Mouse (Mus musculus) intestine, embryonic 16.5 days (tissue): ENCODE measurements around the gene E030018B13Rik. TPM values are rescaled to one million over a fixed set of nuclear protein-coding genes. Genes with fewer than 3 reads are reported as not detected.

Experiments
- ATAC-seq: fragments of 200-750 bp; cut with Nextera tagmentation; 2 replicates; pipeline ENCODE4 v1.8.0; 2017; ENCODE audit warnings: moderate TSS enrichment, moderate library complexity
- H3K27ac ChIP-seq: fragments of 300-500 bp; sonication (generic); 2 replicates; pipeline ENCODE4 v1.5.1; 2014; ENCODE audit warnings: mild to moderate bottlenecking, low read length
- H3K27me3 ChIP-seq: fragments of 300-500 bp; sonication (generic); replicated peaks from 2 replicates; pipeline ENCODE4 v1.6.1; 2014; ENCODE audit warnings: low read length, control low read depth, mixed read lengths; ENCODE audit not compliant: control insufficient read depth, insufficient read depth
- H3K36me3 ChIP-seq: fragments of 300-500 bp; sonication (generic); 2 replicates; pipeline ENCODE4 v1.6.1; 2014; ENCODE audit warnings: low read length, control low read depth; ENCODE audit not compliant: control insufficient read depth, insufficient read depth
- H3K4me1 ChIP-seq: fragments of 300-500 bp; sonication (generic); 2 replicates; pipeline ENCODE4 v1.6.1; 2014; ENCODE audit warnings: low read length, control low read depth, mixed read lengths; ENCODE audit not compliant: control insufficient read depth, insufficient read depth
- H3K4me2 ChIP-seq: fragments of 300-500 bp; sonication (generic); 2 replicates; pipeline ENCODE4 v1.6.1; 2014; ENCODE audit warnings: low read depth, low read length, control low read depth
- H3K4me3 ChIP-seq: fragments of 300-500 bp; sonication (generic); 2 replicates; pipeline ENCODE4 v1.5.1; 2014; ENCODE audit warnings: mild to moderate bottlenecking, low read length
- H3K9ac ChIP-seq: fragments of 300-500 bp; sonication (generic); 2 replicates; pipeline ENCODE4 v1.6.1; 2014; ENCODE audit warnings: low read depth, low read length
- H3K9me3 ChIP-seq: fragments of 300-500 bp; sonication (generic); 2 replicates; pipeline ENCODE4 v1.6.1; 2016; ENCODE audit warnings: low read length, control low read depth; ENCODE audit not compliant: control insufficient read depth
- WGBS: fragments of 180-500 bp; shearing (Covaris S2); extraction: QIAGEN DNeasy Blood & Tissue Kit; methylation state at CpG from one replicate; pipeline ENCODE4 v1.1.7; 2014; 5-methylcytosine and 5-hydroxymethylcytosine counted together
- polyA plus RNA-seq: library from polyadenylated mRNA; unstranded; fragments of >200 nt; fragmentation: Nextera tagmentation; extraction: Ambion mirVana; gene quantifications from 2 replicates; pipeline ENCODE4 v1.2.1, GENCODE M21; 2015

E030018B13Rik gene
- polyA plus RNA-seq, 1 experiment from 2014 or later, result not detected

DNA sequence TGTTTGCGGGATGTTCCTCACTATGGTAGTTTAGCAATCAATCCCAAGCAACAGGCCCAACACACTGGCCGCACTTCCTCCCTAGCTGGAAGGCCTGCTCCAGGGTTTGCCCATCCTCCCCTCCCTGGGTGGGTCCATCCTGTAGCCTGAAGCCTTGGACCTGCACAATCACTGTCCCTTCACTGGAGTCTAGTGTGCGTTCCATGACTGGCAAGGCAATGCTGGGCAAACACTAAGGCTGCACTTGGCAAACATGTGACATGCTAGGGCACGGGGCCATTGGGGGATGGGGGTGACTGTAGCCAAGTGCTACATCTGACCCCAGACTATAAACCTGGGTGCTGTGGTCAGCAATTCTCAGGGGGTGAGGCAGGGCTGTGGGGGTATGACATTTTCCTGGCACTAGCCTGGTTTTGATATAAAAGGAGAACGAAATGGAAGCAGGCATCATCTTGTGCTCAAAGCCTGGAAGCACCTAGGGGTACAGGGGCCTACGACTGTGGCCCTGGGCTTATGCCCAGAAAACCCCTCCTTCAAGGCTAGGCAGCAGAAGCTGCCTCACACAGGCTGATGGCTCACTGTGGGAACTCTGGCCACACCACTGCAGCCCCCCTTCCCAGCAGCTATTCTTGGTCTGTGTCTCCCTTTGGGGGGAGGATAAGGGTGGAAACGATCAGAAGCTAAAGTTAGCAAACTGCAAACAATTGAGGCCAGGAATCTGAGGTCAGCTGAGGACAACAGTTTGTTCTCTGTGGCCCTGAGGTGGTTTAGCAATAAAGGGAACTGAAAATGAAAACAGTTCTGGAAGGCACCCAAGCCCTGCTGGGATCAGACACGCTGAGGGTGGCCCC, 5.0 kb upstream of the E030018B13Rik start:
- H3K4me1 ChIP-seq, result peaks cover 51% of the 10 kb centered on the region
- peak; percentile 13; the same call in 1 of the 2 replicates for ATAC-seq
- no peaks in the 10 kb centered on the region for H3K9me3 ChIP-seq
- no peak overlapping the region for H3K9ac ChIP-seq
- H3K4me2 ChIP-seq, result no peak overlapping the region
- 50% methylated on average over 8 of the region's 8 CpGs for WGBS
- no peaks in the 10 kb centered on the region for H3K27me3 ChIP-seq
- no peak overlapping the region for H3K4me3 ChIP-seq
- H3K27ac ChIP-seq, result peak overlapping the region; percentile 54; the same call in 1 of the 2 replicates
- H3K36me3 ChIP-seq, result no peaks in the 10 kb centered on the region

DNA sequence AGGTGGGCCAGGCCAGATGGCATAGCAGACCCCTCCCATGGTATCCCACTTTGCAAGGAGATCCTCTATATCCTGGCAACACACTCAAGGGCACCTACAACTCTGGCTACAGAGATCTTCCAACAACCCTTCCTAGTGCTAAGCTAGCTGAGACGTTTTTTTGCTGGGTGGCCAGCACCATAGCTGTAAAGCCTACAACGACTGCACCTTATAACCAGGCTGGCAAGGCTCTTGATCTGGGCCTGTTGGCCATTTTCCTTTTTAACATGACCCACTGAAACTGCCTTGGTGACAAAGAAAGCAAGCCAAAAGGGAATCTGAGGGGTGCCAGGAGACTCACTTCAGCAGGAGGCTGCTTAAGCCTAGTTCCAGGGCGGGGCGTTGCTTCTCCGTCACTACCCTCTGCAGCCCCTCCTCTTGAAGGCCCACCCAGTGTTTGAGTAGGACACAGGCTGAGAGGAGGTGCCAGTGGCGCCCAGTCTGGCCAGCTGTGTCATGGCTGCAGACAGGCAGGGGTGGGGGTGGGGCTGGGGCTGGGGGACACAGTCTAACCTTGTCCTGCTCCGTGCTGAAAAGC, 4.3 kb upstream of the E030018B13Rik start:
- H3K4me2 ChIP-seq, result no peak overlapping the region
- H3K27me3 ChIP-seq, result no peaks in the 10 kb centered on the region
- ATAC-seq, result peak; percentile 16; the same call in 1 of the 2 replicates
- peaks cover 51% of the 10 kb centered on the region for H3K4me1 ChIP-seq
- peak overlapping the region; percentile 10; the same call in 1 of the 2 replicates for H3K9ac ChIP-seq
- no peak overlapping the region for H3K4me3 ChIP-seq
- H3K9me3 ChIP-seq, result no peaks in the 10 kb centered on the region
- no peaks in the 10 kb centered on the region for H3K36me3 ChIP-seq
- WGBS, result 44% methylated on average over 7 of the region's 7 CpGs
- H3K27ac ChIP-seq, result peak overlapping the region; percentile 54; the same call in 1 of the 2 replicates

DNA sequence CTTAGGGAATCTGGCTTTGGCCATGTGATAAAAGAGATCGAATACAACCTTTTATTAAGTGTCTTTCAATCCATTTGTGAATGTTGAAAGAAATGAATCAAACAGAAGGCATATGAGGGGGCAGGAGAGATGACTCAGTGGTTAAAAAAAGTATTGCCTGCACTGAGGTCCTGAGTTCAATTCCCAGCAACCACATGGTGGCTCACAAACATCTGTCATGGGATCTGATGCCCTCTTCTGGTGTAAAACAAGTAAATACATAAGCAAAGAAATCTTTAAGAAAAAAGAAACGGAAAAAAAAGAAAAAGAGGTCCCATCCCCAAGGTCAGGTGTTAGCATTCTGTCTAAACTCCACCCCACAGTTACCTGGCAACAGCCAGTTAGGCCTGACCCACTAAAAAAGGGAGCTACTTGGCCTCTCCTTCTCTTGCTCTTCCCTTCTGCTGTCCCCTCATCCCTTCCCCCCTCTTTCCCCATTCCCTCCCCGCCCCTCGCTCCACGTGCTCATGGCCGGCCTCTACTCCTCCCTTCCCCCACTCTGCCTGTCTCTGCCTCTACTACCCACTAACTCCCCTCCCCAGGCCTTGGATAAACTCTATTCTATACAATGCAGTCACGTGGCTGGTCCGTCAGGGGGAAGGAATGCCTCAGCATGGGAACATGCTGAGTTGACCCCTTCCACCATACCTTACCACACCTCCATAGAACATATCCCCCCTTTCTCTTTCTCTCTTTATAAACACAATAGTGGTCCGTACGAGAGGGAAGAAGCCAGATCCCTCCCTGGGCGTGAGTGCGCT, 3.5 kb upstream of the E030018B13Rik start:
- WGBS, result 43% methylated on average over 12 of the region's 12 CpGs
- Histone ChIP-seq H3K9ac (no peak overlapping the region), H3K27ac (no peak overlapping the region), H3K4me1 (peaks cover 57% of the 10 kb centered on the region), H3K4me2 (no peak overlapping the region), H3K27me3 (no peaks in the 10 kb centered on the region), H3K9me3 (no peaks in the 10 kb centered on the region), H3K36me3 (no peaks in the 10 kb centered on the region), H3K4me3 (no peak overlapping the region)
- ATAC-seq, result no peak

DNA sequence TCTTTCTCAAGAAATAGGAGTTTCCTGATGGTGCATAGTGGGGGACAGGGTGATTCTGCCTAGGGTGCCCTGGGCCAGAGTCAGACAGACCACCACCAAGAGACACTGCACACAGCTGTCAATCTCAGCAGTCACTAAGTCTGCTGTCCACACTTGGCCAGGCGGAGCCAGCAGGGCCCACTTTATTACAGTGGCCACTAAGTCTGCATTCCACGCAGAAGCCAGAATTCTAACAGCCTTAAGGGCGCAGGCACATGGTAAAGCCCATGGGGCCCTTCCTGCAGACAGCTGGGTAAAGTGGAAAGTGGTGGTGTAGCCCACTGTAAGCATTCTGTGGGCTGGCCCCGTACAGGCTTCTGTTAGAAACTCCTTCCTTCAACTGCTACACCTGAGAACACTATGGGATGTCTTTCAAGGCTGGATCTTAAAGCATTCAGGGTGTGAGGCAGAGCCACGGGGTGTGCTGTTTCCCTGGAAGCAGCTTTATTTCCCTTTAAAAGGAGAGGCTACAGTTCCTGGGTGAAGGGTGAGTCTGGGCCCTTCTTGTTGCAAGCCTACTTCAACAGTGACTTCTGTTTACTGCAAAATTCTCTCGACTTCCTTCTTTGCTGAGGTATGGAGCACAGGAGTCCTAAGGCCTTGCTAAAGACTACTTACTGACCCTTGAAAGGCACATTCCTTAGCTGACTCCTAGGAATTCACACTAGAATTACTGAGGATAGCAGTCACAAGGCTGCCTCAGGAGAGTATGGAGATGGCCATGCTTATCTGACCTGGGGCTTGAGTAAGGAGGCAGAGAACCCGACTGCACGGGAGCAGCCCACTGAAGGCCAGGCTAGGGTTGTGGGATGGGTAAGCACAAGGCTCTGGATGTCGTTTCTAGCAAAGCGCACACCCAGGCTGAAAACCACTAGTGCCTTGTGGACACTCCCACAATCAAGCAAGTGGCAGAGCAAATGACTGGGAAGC, 2.6 kb upstream of the E030018B13Rik start:
- Histone ChIP-seq H3K4me1 (peaks cover 53% of the 10 kb centered on the region), H3K4me2 (no peak overlapping the region), H3K36me3 (no peaks in the 10 kb centered on the region), H3K27ac (peak overlapping the region; percentile 42; the same call in 1 of the 2 replicates), H3K27me3 (no peaks in the 10 kb centered on the region), H3K9me3 (no peaks in the 10 kb centered on the region), H3K9ac (no peak overlapping the region), H3K4me3 (no peak overlapping the region)
- no peak for ATAC-seq
- 45% methylated on average over 10 of the region's 10 CpGs for WGBS

DNA sequence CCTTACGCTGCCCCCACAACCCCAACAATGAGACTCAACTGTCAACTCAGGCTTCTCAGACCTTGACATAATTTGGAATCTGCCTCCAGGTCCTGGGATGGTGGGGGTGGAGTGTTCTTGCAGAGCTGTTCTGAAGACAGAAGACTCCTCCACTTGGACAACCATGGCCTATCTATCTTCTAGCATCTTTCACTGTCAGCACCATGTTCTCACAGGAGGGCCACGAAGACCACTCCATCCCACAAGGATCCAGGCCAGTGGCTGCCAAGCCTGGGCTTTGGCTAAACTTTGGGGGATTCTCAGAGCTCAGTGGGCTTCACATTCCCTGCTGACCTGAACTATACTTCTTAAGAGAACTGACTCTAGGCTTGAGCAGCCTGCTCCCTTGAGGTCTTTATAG, 1.8 kb upstream of the E030018B13Rik start:
- no peaks in the 10 kb centered on the region for H3K9me3 ChIP-seq
- ATAC-seq, result no peak
- no peaks in the 10 kb centered on the region for H3K36me3 ChIP-seq
- no peak overlapping the region for H3K4me2 ChIP-seq
- no peaks in the 10 kb centered on the region for H3K27me3 ChIP-seq
- no peak overlapping the region for H3K4me3 ChIP-seq
- WGBS, result 98% methylated on average over 2 of the region's 2 CpGs
- H3K4me1 ChIP-seq, result peaks cover 59% of the 10 kb centered on the region
- H3K9ac ChIP-seq, result no peak overlapping the region
- H3K27ac ChIP-seq, result no peak overlapping the region

DNA sequence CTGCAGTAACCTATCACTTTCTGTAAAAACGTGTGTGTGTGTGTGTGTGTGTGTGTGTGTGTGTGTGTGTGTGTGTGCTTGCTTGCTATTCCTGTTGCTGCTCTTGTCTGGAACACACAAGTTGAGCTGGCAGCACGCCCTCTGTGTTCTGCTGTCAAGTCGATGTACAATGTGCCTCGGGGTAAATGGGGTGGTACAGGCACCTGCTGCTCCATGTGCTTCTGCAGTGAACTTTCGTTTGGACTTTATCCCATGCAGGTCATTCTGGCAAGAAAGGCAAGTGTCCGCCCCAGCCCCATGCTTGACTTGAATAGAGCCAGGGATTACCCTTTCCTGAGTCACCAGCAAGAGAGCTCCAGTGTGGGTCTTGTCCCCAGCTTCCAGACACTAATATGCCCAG, 1.0 kb downstream of the E030018B13Rik start:
- Histone ChIP-seq H3K4me2 (no peak overlapping the region), H3K9me3 (no peaks in the 10 kb centered on the region), H3K36me3 (no peaks in the 10 kb centered on the region), H3K4me1 (peaks cover 49% of the 10 kb centered on the region), H3K27me3 (no peaks in the 10 kb centered on the region), H3K4me3 (no peak overlapping the region), H3K27ac (no peak overlapping the region; the same call in 1 of the 2 replicates), H3K9ac (no peak overlapping the region)
- ATAC-seq, result peak; percentile 69
- WGBS, result 63% methylated on average over 6 of the region's 6 CpGs

DNA sequence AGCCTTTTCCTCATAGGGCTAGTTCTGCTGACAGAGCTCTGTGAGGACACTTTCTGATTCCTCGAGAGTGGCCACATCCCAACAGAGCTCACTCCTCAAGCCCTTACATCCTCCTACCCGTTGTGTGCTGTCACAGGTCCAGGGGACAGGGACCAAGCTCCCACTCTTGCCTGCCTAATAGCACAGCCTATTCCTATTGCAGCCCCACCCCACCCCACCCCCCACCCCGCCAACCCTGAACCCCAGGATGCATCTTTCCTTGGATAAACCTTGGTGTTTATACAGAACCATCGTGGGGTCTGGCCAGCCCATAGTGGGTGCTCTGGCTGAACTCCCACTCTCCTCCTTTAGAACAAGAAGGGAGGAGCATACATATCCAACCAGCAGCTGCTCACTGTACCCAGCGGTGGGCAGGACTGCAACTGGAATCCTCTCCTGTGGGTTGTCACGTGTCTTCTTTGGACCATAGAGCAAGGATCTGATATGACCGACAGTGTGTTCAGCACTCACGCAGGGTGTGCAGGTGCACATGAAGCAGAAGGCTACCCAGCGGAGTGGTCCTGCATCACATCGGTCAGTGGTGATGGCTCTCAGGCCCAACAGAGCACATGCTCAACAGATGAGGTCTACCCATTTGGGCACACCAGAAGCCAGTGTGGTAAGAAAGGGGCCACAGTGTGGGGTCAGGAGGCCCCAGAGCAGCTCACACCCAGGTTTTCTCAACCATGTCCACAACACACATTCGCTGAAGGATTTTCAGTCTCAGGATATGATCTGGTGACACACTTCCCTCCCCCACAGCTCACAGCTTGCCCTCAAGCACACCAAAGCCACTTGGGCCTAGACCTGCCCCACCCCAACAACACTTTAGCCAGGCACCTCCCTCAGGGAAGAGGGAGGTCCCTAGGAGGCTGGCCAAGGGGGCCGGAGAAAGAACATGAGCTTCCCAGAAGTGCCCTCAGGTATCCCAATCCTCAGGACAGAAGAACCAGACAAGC, 2.4 kb downstream of the E030018B13Rik start:
- peaks cover 2% of the 10 kb centered on the region; the same call in 1 of the 2 replicates for H3K9me3 ChIP-seq
- no peak overlapping the region for H3K9ac ChIP-seq
- peaks cover 43% of the 10 kb centered on the region for H3K4me1 ChIP-seq
- no peak for ATAC-seq
- 80% methylated on average over 12 of the region's 12 CpGs for WGBS
- no peak overlapping the region for H3K4me3 ChIP-seq
- no peak overlapping the region for H3K4me2 ChIP-seq
- H3K27ac ChIP-seq, result no peak overlapping the region
- H3K27me3 ChIP-seq, result no peaks in the 10 kb centered on the region
- no peaks in the 10 kb centered on the region for H3K36me3 ChIP-seq
